Mouse (Mus musculus) embryonic fibroblast, embryonic 13.5 days (primary cell): ENCODE results near the gene Fbn1. TPM values are rescaled to one million over a fixed set of nuclear protein-coding genes. Genes with fewer than 3 reads are reported as not detected.

Experiments
- H3K27ac ChIP-seq: 2 replicates; pipeline ENCODE4 v1.5.1; 2012; ENCODE audit warnings: low read length, control low read depth, inconsistent platforms; ENCODE audit not compliant: insufficient read depth
- H3K4me1 ChIP-seq: 2 replicates; pipeline ENCODE4 v1.6.1; 2011; ENCODE audit warnings: low read length; ENCODE audit not compliant: control insufficient read depth, insufficient read depth
- H3K4me3 ChIP-seq: 2 replicates; pipeline ENCODE4 v1.5.1; 2011; ENCODE audit warnings: mild to moderate bottlenecking, control low read depth, low read length; ENCODE audit not compliant: insufficient read depth
- CTCF ChIP-seq: IDR thresholded peaks from 2 replicates; pipeline ENCODE4 v1.5.1; 2011; ENCODE audit warnings: mild to moderate bottlenecking, control low read depth, low read length, moderate library complexity, borderline replicate concordance; ENCODE audit not compliant: insufficient read depth
- POLR2A ChIP-seq: IDR thresholded peaks from 2 replicates; pipeline ENCODE4 v1.6.1; 2011; ENCODE audit warnings: low read depth, mild to moderate bottlenecking, control low read depth, low read length, moderate library complexity
- polyA plus RNA-seq: library from polyadenylated mRNA; stranded (reverse); fragments of >200 nt; gene quantifications from 2 replicates; pipeline ENCODE4 v1.2.4, GENCODE M21; 2011; ENCODE audit warnings: low read depth; ENCODE audit not compliant: missing spikeins, insufficient read length

Gene Fbn1
- polyA plus RNA-seq, 1 experiment: 598 TPM

DNA sequence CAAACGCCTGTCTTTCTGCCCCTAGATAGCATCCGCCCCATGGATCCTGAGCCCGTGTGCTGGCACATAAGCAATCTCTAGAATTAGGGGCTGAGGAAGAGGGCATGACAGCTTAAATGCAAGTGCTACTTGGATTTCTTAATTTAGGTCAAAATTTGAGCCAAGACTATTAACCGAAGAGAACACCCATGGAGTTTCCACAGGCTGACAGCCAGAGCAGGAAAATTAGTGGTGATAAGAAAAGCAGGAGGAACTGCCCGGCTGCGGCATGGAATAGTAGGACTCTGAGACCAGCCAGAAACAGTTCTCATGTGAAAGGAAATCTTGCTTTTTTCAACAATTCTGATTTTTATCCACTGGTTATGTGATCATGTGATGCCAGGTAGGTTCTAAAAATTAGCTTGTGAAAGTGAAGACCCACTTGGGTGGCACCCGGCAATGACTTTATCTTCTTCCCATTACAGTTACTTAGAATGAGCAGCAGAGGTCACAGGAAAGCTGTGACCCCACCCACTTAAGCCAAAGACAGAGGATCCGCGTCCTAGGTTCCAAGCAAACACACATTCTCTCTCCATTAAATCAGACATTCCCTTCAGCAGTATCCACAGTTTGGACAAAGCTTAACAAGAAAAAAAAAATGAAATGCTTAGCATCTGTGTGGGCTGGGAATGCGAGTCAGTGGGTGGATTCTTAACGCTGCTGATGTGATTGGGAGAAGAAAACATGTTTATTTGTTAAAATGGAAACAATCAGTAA, 152.4 kb downstream of the Fbn1 start:
- peak overlapping the region; percentile 100 for H3K27ac ChIP-seq
- H3K4me3 ChIP-seq: no peak overlapping the region
- peaks cover 11% of the 10 kb centered on the region for H3K4me1 ChIP-seq

GRCm38 (mm10) chr2:125354587-125354986, 153.2 kb downstream of the Fbn1 start:
- Histone ChIP-seq H3K27ac (peak overlapping the region; percentile 100), H3K4me1 (peaks cover 11% of the 10 kb centered on the region), H3K4me3 (no peak overlapping the region)
- no peak for TF ChIP-seq CTCF
- TF ChIP-seq POLR2A: no peak

More for the DNA sequence above, 152.4 kb downstream of the Fbn1 start:
- TF ChIP-seq POLR2A: no peak
- TF ChIP-seq CTCF: no peak

GRCm38 (mm10) chr2:125349144-125349543, 158.6 kb downstream of the Fbn1 start:
- TF ChIP-seq POLR2A: no peak
- no peak for TF ChIP-seq CTCF

GRCm38 (mm10) chr2:125342181-125342950, 165.4 kb downstream of the Fbn1 start:
- no peak for TF ChIP-seq CTCF
- Histone ChIP-seq H3K4me3 (no peak overlapping the region), H3K27ac (no peak overlapping the region), H3K4me1 (no peaks in the 10 kb centered on the region)

More at GRCm38 (mm10) chr2:125349144-125349543, 158.6 kb downstream of the Fbn1 start:
- 0 out of 2 replicates have a peak overlapping the region, but pooled peaks have one; percentile 16 for H3K27ac ChIP-seq
- 0 out of 2 replicates have a peak, but pooled peaks cover 2% of the 10 kb centered on the region for H3K4me1 ChIP-seq
- H3K4me3 ChIP-seq: no peak overlapping the region

- H3K27ac ChIP-seq: 0 out of 2 replicates have a peak overlapping the region, but pooled peaks have one; percentile 31
- TF ChIP-seq CTCF: no peak
- TF ChIP-seq POLR2A: no peak
Observed at GRCm38 (mm10) chr2:125340381-125340780, 167.4 kb downstream of the Fbn1 start.

DNA sequence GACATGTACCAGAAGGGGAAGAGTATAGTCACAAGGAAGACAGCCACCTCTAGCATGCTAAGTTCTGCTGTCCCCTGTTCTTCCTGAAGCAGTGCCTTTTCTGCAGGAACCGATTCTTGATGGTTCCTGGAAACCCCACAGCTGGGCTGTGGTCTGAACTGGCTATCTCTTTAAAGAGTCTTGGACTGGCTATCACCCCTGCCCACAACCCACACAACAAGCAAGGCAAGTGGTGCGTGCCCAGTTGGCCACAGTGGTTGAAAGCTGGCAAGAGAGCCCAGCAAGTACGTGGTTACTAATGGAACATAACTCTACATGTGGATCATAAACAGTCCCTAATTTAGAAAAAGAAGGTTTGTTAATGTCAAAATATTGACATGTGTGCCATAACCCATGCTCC, 170.6 kb downstream of the Fbn1 start:
- H3K4me1 ChIP-seq: no peaks in the 10 kb centered on the region
- TF ChIP-seq POLR2A: no peak
- TF ChIP-seq CTCF: no peak
- H3K27ac ChIP-seq: no peak overlapping the region

More at GRCm38 (mm10) chr2:125340381-125340780, 167.4 kb downstream of the Fbn1 start:
- Histone ChIP-seq H3K4me1 (no peaks in the 10 kb centered on the region), H3K4me3 (no peak overlapping the region)

DNA sequence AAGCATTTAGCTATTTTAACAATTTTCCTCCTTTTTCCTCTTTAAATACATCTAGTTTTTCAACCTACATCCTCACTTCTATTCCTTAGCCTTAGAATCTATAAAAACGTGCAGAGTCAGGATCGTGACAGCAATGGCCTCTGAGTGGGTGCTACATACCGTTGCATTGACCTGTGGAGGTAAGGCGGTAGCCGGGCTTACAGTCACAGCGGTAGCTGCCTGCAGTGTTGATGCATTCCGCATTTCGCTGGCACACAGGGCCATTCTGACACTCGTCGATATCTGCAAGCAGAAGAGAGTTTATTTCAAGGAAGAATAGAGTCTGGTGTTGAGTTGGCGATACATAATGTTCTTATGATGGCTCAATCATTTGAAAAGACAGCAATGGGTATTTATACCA, 172.6 kb downstream of the Fbn1 start:
- no peak for TF ChIP-seq POLR2A
- TF ChIP-seq CTCF: no peak
- H3K4me3 ChIP-seq: no peak overlapping the region
- no peak overlapping the region for H3K27ac ChIP-seq
- no peaks in the 10 kb centered on the region; the same call in 1 of the 2 replicates for H3K4me1 ChIP-seq

More for the DNA sequence above, 170.6 kb downstream of the Fbn1 start:
- H3K4me3 ChIP-seq: no peak overlapping the region

- TF ChIP-seq CTCF: no peak
- TF ChIP-seq POLR2A: no peak
- Histone ChIP-seq H3K4me1 (no peaks in the 10 kb centered on the region; the same call in 1 of the 2 replicates), H3K4me3 (no peak overlapping the region), H3K27ac (no peak overlapping the region)
Observed at GRCm38 (mm10) chr2:125334163-125334562, 173.6 kb downstream of the Fbn1 start.

GRCm38 (mm10) chr2:125331581-125331980, 176.2 kb downstream of the Fbn1 start:
- Histone ChIP-seq H3K27ac (peak overlapping the region; percentile 12; the same call in 1 of the 2 replicates), H3K4me1 (no peaks in the 10 kb centered on the region; the same call in 1 of the 2 replicates), H3K4me3 (no peak overlapping the region)
- TF ChIP-seq CTCF (no peak), POLR2A (no peak)

DNA sequence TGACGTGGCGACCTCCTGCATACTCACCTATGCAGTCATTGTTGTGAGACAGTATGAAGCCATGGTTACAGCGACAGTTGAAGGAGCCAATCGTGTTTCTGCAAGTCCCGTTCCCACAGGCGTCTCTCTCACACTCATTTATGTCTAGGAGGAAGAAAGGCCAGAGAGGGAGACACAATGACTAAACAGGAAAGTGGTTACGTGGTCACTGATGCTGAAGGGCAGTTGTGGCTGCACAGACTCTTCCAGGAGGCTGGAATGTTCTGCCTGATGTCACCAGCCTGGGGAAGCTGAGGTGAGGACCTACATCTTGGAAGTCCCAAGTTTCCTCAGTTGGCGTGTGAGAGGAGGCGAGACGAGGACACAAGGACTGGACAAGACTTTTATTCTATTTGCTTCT, 177.3 kb downstream of the Fbn1 start:
- TF ChIP-seq POLR2A: no peak
- TF ChIP-seq CTCF: no peak
- Histone ChIP-seq H3K27ac (no peak overlapping the region), H3K4me3 (no peak overlapping the region), H3K4me1 (no peaks in the 10 kb centered on the region; the same call in 1 of the 2 replicates)
